Mouse (Mus musculus) gastrocnemius, postnatal 36 days (tissue): ENCODE measurements at regions not wholly inside any gene's neighbourhood (a gene's known extent, or its start where the extent isn't known, plus 50 kb on each side); places are given as distances from the start of the nearest gene placed in this dataset.

Experiments
- DNase-seq, 2 experiments: peaks; one replicate each; pipeline ENCODE4 v3.0.0; 2022
- intact Hi-C: fragments of 180-260 bp; cut with DNase I; formaldehyde crosslinking; loops from one replicate; pipeline ENCODE4 v1.15.1; 2025

DNA sequence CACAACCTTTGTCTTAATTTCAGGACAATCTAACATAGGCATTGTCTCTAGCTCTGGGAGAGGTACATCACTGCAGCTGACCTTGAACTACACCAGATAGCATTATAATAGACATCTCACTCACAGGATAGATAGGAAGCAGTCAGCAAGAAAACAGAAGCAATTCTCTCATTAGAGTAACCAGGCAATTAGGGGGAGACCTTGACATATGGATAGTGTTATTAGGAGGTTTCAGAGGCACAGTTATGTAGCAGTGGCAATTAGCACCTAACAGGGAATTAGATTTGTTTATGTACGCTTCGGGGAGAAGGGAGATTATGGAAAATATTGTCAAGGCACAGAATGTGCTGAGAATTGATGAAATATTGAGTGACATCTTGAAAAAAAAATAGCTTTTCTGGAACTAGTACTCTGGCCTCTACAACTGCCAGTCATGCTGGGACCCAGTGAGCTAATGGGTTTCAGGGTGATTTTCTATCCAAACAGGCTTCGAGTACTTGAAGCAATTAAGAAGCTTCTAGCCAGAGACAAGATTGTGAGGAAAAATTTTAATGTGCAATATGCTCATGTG lies 216.8 kb upstream of the Aco1 start:
- intact Hi-C loops: no loop called here
- no peak for DNase-seq

DNA sequence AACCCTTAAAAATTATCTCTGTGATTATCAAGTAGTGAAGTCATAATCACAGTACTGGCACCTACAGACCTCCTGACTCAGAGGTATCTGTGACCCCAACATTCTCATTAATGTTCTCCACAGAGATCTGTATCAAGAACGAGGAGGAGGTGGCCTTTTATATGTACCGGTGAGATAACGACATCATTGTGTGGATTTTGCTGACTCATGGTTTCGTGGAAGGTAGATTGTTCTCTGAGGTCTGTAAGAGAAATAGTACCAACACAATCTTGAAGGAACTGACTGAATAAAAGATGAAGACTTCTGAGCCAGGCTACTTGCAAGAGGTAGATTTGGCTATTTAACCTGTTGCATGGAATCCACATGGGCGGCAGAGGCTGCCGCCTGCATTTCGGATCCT lies 216.3 kb upstream of the Aco1 start:
- no peak for DNase-seq
- intact Hi-C loops: no loop called here

DNA sequence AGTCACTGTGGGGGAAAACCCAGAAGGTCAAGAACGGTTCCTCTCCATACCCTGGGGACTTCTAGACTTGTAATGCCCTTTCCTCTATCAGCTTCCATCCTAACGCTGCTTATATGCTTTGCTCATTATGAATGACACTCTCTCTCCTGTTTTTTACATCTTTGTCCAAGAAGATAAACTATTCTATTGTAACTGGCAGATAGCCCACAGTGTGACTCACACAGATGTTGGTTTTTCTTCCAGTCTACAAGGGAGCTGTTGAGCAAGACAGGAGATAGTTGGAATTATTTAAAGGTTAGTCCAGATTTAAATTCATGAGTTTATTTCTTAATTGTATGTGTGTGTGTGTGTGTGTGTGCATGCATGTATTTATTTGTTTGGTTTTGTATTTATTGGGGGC lies 214.4 kb upstream of the Aco1 start:
- intact Hi-C loops: no loop called here

DNA sequence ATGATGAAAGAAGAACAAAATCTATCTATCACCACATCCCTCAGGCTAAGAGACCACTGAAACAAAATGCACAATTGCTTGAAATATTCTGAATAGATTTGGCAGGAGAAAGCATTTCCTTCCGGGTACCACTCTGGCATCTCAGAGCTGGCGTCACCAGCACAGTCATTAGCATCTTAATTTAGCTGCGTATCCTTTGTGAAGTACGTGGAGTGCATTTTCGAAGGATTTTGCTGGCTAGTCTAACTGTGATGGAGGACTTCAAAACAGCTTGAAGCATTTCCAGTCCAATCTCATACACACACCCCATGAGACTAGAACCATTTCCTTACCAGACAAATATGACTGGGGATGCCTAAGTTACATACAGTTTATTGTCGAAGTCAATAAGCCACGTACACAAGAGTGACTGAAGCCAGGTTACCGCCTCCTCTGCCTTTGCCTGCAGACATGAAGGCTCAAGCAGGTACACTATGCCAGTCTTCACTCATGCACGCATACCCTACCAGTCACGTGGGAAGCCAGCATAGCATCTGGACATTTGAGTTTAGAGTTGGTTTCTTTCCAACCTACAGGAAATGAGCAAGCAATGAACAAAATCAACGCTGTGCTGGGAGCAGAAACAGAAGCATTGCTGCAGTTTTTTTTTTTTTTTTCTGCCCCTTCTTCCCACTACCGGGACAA lies 208.7 kb upstream of the Aco1 start:
- intact Hi-C loops: no loop called here

More for the DNA sequence above, 214.4 kb upstream of the Aco1 start:
- no peak for DNase-seq

DNA sequence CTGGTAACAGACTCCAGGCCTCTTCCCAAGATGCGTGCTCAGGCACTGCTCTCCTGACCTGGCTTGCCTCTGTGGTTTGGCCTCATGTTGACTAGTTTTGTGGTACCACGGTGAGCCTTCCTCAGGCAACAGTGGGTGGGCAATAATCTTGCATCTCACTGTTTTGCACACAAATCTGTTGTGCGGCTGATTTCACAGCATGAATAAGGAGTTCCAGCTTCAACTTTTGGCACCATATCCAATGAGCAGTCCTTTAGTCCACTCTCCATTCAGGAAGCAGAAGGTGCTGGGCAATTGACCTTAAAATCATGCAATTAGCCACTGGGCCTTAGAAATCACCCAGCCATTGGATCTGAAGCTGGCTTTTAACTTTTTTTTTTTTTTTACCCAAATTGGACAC lies 184.2 kb upstream of the Aco1 start:
- DNase-seq: no peak
- intact Hi-C loops: no loop called here

More for the DNA sequence above, 208.7 kb upstream of the Aco1 start:
- no peak for DNase-seq

DNA sequence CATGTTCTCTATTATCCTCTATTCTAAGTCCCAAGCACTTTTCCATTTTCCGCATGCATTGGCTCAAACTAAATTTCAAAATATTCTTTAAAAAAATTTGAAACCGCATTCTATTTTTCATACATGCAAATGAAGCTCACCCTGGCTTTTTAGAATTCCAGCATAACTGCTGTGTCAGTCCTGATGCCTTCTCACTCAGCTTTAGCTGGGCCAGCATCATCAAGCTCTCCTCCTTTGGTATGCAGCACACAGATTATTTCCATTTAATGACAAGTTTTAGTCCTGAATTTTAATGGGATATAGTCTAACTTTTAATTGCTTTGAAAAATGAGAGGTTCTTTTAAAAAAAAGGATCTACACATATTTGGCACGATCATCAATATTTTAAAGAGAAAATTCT lies 174.9 kb upstream of the Aco1 start:
- intact Hi-C loops: no loop called here
- no peak for DNase-seq

DNA sequence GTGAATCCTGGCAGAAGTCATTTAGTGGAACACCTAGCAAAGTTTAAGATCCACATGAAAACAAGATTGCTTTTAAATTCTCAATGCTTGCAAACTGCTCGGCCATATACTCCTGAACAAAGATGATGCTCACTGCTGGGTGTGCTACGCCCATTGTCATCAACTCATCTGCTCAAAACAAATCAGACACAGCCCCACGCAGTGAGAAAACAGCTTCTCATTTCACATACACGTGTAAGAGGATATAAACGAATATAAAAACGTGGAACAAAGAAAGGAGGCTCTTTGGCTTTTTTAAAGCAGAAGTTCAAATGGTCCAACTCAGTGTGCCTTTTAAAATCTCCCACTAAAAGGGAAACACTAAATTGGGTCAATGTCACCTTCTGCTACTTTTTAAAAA lies 151.5 kb upstream of the Aco1 start:
- no peak for DNase-seq
- intact Hi-C loops: no loop called here

DNA sequence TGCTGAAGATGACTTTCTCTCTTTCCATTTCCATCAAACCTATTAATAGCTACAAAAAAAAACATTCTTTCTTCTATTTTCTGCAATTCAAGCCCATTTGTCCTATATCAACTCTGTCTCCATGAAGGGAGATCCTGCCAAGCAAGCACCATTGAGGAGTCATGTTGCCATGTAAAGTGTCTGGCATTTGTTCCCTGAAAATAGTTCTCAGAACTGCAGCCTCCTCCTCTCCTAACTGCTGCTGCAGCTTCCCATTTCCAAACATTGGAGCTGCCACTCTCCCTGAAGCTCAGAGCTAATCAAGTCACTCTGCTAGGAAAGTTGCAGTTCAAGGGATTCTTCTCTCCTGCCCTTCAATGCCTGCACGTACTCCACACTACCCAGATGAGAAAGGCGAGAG lies 151.0 kb upstream of the Aco1 start:
- intact Hi-C loops: no loop called here

DNA sequence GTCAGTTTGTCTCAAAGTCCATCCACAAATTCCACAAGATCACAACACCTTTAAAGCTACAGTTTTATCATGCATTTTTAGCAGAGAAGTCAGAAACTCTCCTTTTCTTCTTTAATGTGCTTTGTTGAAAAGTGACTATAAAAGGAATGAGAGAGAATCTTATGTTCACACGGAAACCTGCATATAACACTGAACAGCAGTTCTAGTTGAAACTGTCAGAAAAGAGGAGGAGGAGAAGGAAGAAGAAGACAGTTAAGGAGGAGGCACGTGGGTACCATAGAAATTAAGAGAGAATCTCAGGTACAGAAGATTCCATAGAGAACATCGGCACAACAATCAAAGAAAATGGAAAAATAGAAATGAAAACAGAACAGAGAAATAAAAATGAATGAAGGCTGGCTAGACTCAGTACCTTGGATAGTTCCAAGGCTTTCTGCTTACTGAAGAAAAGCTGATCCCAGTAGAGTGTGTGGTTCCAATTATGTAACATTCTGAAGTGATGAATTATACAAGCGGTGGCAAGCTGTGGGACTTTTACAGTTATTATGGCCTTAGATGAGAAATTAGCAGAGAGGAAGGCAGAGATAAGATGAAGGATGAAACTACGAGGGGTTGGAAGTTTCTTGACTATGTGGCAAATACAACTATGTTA lies 144.0 kb upstream of the Aco1 start:
- DNase-seq: no peak
- intact Hi-C loops: no loop called here

More for the DNA sequence above, 151.0 kb upstream of the Aco1 start:
- DNase-seq: no peak

DNA sequence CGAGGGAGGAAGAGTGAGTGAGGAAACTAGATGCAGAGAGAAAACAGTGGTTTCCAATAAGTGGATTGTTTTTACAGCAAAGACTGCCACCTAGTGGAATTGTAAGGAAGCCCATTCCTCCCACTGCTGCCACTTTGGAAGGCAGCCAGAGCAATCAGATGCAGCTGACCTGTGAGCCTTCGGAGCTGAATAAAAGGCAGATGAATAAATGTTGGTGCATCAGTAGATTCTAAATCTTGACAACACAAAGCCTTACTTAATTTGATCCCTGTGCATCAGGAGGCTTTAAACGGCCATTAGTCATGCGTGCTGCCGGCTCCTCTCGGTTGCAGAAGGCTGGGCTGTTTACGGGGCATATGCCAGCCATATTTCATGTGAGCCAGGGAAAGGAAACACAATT lies 128.2 kb upstream of the Aco1 start:
- DNase-seq: peak in 1 of 2 experiments; percentile 23
- intact Hi-C loops: no loop called here

DNA sequence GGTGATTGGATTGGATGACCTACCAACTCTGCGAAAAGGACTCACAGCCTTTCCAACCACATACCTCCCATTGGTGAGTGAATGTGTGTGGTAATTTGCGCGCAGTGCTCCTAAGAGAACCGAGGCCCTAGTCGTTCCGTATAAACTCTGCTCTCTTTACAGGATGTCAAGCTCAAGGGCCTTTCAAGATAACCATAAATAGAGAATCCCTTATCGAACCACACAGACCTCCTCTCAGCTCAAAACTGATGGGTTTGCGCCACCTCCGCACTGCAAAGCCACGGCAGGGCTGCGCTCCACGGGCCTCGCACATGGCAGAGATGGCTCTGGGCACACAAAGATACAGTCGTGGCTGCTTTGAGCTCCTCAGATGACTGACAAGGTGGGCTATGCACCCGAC lies 126.0 kb upstream of the Aco1 start:
- no peak for DNase-seq
- intact Hi-C loops: no loop called here

DNA sequence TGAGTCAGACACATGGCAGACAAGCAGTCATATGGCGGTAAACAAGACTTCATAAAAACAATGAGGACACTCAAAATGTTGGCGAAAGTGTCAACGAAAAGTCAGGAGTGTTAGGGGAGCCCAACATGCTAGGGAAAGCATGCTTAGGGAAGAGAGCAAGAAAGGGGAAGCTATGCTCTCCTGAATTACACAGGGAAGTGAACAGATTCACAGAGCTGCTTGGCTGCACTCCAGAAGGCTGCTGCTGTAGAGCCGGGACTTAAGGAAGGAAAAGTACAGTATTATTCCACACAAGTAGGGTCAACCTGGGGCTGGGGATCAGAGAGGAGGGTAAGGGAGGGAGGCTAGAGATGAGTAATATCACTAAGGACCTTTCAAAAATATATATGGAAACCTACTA lies 124.7 kb upstream of the Aco1 start:
- intact Hi-C loops: no loop called here
- no peak for DNase-seq

DNA sequence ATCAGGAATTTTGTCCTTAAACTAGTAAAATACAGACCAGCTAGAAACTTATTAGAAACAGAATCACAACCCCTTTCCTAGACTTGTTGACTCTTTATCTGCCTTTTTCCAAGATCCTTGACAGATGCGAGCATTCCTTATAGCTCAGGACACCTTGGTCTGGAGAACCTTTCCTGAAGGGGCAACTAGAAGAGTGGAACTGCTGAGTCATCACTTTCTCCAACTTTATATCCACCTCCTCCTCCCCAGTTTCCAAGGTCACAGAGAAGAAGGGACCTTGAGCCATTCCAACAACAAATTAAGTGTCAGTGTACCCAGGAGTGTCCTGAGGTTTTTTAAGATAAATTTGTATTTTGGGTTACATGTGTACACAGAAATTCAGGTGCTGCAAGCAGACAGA lies 111.5 kb upstream of the Aco1 start:
- intact Hi-C loops: no loop called here

DNA sequence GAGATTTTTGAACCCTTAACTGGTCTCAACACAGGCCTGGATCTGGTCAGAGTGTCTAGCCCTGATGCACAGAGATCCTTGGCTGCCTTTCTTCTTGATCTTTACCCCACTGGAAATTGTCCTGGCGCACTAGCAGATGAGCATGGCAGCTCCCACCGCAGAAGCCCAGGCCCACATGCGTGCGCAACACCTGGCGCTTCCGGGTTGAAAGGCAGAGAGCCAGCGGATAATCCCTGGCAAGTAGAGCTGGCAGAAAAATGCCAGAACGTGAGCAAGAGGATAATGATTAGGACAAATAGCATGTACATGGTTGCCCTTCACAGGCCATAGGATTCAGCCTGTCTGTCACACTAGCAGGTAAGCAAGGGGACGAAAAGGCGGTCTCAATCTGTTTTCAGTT lies 95.0 kb upstream of the Aco1 start:
- DNase-seq: no peak
- intact Hi-C loops: no loop called here

More for the DNA sequence above, 111.5 kb upstream of the Aco1 start:
- DNase-seq: no peak

DNA sequence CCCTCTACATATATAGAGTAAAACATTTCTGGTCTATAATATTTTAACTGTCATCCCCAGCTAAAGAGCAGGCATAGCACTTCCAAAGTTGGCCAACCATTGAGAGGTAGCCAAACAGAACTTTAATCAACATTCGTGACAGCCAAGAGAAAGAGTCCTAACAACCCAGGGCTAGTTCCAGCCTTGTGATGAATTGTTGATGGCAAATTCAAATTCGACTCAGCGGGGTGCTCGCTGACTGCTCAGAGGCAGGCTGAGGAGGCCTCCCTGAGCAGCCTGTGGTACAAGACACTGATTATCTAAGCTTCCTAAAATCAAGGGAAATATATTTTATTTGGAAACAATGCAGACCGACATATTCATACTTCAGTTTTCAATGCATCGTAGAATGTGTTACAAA lies 93.8 kb upstream of the Aco1 start:
- intact Hi-C loops: no loop called here
- DNase-seq: no peak

DNA sequence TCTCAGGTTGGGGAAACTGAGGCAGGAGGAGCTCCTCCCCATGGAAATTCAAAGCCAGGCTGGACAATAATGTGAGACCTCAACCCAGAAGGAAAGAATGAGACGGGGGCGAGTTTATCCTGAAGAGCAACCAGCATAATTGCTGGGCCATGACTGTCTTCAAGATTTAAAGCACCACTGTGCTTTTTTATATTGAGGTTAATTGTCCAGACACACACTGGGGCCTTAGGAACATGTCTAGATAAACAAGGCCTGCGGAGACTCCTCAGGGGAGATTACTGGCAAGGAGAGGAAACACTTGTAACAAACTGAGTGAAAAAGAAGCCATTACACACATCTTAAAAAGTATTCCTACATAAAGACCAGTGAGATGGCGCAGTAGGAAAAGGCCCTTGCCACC lies 91.0 kb upstream of the Aco1 start:
- no peak for DNase-seq
- intact Hi-C loops: no loop called here

DNA sequence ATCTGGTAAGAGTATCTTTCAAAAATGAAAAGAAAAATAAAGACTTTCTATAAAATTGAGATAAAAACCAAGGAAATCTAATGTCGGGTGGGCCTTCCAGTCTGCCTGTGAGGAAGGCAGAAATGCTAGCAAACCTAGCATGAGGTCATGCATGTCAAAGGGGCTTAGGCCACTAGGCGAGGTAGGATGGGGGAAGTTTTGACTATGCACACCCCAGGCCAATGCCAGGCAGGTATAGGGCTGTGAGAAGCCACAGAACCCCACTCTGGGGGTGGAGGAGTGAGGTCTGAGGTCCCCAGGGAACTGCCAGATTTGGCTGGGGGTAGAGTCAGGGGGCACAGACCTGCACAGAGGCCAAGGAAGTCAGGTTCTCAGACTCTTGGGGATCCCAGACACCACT lies 89.5 kb upstream of the Aco1 start:
- intact Hi-C loops: no loop called here
- DNase-seq: no peak

DNA sequence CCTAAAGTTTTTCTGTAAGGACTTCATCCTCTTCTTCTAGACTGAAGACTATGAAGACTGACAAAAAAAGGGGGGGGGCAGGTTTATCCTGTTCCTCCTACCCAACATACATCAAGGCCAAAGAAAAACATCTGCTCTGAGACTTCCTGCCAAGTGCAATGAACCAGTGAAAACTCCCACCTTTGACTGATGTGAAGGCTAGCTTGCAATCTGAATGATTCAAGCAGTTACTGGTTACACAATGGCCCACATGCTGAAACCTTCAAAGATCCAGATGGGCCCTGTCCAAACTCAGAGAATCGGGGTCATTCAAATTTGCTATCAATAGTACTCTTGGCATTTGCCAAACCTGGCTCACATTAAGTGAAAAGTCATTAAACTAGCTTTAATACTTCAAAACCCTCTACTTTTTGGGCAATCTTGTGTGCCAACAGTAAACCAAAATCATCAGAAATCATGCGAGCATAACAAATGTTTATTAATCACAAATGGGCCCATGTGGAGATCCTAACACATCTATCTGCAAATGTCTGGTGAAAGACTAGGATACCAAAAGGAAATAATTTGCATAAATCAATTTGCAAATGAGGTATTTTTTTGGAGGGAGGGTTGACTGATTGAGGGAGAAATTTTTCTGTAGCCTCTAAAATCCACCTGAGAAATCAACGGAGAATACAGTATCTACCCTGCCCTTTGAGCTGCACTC lies 79.0 kb upstream of the Aco1 start:
- intact Hi-C loops: no loop called here
- no peak for DNase-seq

DNA sequence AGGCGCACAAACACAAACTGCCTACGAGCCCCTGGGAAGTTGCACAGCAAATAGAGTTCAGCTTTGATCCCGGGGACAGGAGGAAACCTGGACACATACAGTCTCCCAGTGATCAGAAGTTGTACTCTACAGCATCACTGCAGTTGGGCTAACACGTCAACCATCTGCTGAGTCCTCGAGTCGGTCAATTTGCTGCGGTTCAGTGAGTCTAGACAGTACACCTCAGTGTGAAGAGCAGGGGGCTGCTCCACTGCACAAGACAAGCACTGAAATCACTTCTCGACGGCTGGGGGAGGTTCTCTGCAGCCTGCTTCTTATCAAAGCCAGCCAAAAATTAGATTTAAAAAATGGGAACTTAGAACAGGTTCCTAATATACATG lies 78.4 kb upstream of the Aco1 start:
- intact Hi-C loops: no loop called here
- no peak for DNase-seq

DNA sequence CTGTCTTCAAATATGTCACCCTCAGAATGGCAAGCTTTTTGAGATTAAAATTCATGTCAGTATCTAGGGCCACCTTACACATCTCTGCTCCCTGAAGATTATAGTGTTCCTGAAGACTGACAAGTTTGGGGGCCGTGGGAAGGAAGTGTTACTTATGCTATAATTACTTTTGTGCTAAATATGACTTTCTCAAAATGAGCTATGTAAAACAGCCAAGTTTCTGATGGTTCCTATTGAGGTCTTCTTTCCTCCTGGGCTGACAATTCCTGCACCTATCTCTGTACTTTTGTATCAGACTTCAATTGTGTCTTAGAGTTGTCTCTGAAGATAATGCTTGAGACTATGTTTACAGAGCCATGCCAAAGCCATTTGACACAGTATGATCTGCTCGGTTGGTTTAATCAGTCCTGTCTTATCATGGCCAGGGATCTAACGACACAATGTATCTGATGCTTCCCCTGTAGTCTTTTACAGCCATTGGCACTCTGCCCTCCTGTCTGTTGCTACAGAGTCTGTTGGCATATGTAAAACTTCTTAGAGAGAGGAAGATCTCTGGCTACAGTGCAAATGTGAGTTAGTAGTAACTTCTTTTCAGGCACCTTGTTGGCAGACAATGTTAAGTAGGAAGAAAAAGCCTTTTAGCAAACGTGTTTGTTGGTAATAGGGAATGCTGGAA lies 71.8 kb upstream of the Aco1 start:
- no peak for DNase-seq
- intact Hi-C loops: no loop called here

DNA sequence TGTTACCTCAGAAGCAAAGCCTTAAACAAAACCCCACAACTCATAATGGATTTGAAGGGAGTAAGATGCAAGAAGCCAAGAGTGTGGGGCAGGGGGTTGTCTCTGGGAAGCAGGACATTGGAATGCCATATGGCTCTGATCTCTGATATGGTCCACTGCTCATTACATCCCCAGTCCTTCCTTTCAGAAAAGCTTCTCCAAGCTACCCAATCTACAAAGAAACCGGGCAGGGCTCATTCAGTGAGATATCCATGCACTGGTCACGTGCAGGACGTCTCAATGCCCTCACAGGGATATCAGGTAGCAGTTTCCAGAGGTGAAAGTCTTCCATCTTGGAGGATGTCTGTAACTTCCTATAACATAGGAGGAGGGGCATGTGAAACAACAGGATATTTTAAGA lies 61.8 kb upstream of the Aco1 start:
- DNase-seq: no peak
- intact Hi-C loops: no loop called here
